10 mouse cellular contexts compared by ENCODE assay signal in genomic region chr2:156853999-156854771, GRCm38 (mm10). TPM values are rescaled to one million over a fixed set of nuclear protein-coding genes. Genes with fewer than 3 reads are reported as not detected.
DNase-seq lines count a peak whose midpoint lies in the region; ATAC-seq and TF ChIP-seq lines count a peak whose summit lies in the region.
"Not testable (repeated sequence)": the region's sequence is repeated elsewhere in the genome, so short reads cannot be mapped to it uniquely, and the experiment has no call there.
"Had no signal": no experiment of that assay in that cellular context is flagged by ENCODE, and none has a peak within 500 bp of the region (broad histone marks: within the 10 kb centered on the region; RNA-seq: fewer than 3 reads in every experiment).

No protein-coding gene starts in this region.

- H3K27ac ChIP-seq in forebrain, embryonic 14.5 days (ENCODE audit: low read depth, low read length); neural tube, embryonic 11.5 days (ENCODE audit: low read depth, low read length): not testable (repeated sequence)
- 0 out of 2 replicates have a peak overlapping the region, but pooled peaks have one; percentile 55 for H3K27ac ChIP-seq in limb, embryonic 14.5 days (replicated peaks; ENCODE audit: low read depth, low read length)

- not testable (repeated sequence) for TF ChIP-seq POLR2A in limb, embryonic 14.5 days (IDR thresholded peaks at IDR 0.05; ENCODE audit: borderline replicate concordance, extremely low read depth, insufficient read depth, insufficient read length)

- H3K36me3 ChIP-seq in forebrain, embryonic 14.5 days (ENCODE audit: control insufficient read depth, insufficient read depth, low read length), result peaks cover 70% of the 10 kb centered on the region
- peaks cover 69% of the 10 kb centered on the region for H3K36me3 ChIP-seq in limb, embryonic 14.5 days (ENCODE audit: control insufficient read depth, insufficient read depth, low read length)
- peaks cover 14% of the 10 kb centered on the region for H3K36me3 ChIP-seq in neural tube, embryonic 11.5 days (ENCODE audit: control insufficient read depth, insufficient read depth, low read length)

- not testable (repeated sequence) for H3K4me1 ChIP-seq in forebrain, embryonic 14.5 days (ENCODE audit: control insufficient read depth, insufficient read depth, low read length); limb, embryonic 14.5 days (ENCODE audit: control insufficient read depth, insufficient read depth, low read length); neural tube, embryonic 11.5 days (ENCODE audit: control insufficient read depth, insufficient read depth, low read length)

- not testable (repeated sequence) for H3K9me3 ChIP-seq in forebrain, embryonic 14.5 days (replicated peaks; ENCODE audit: control insufficient read depth, low read length); limb, embryonic 14.5 days (ENCODE audit: control insufficient read depth, low read length); neural tube, embryonic 11.5 days (ENCODE audit: control insufficient read depth, low read length)

- WGBS in forebrain, embryonic 14.5 days, result 36% methylated on average over 13 of the region's 13 CpGs
- 32% methylated on average over 13 of the region's 13 CpGs for WGBS in limb, embryonic 14.5 days
- 57% methylated on average over 13 of the region's 13 CpGs for WGBS in neural tube, embryonic 11.5 days

- DNase-seq in Muller cell, postnatal 12 days (ENCODE audit: inconsistent ontology term), result peak; percentile 43
- peak; percentile 78 for DNase-seq in cerebellum, postnatal 10 days
- DNase-seq in forebrain, embryonic 14.5 days (ENCODE audit: low spot score), result peak; percentile 82
- DNase-seq in heart, postnatal 4 days, result peak; percentile 52
- peak; percentile 57 for DNase-seq in kidney, postnatal 14 days
- DNase-seq in limb, embryonic 14.5 days (ENCODE audit: low spot score), result peak; percentile 65
- peak; percentile 24 for DNase-seq in neural tube, embryonic 11.5 days (ENCODE audit: low spot score)
- peak; percentile 32 for DNase-seq in urinary bladder, postnatal 14 days (ENCODE audit: low spot score)

- not testable (repeated sequence) for H3K27me3 ChIP-seq in forebrain, embryonic 14.5 days (replicated peaks; ENCODE audit: control insufficient read depth, insufficient read depth, low read length); limb, embryonic 14.5 days (ENCODE audit: control insufficient read depth, insufficient read depth, low read length); neural tube, embryonic 11.5 days (ENCODE audit: control insufficient read depth, insufficient read depth, low read length)

- H3K9ac ChIP-seq in forebrain, embryonic 14.5 days (ENCODE audit: low read length); limb, embryonic 14.5 days (ENCODE audit: low read depth, low read length, severe bottlenecking); neural tube, embryonic 11.5 days (ENCODE audit: low read length): not testable (repeated sequence)

- H3K4me2 ChIP-seq in forebrain, embryonic 14.5 days (ENCODE audit: low read length); limb, embryonic 14.5 days (replicated peaks; ENCODE audit: low read depth, low read length, severe bottlenecking); neural tube, embryonic 11.5 days (ENCODE audit: low read depth): not testable (repeated sequence)

- peak; percentile 64; the same call in 1 of the 2 replicates for ATAC-seq in forebrain, embryonic 14.5 days
- ATAC-seq in limb, embryonic 14.5 days (ENCODE audit: low FRiP score, low read depth), result peak; percentile 16; the same call in 1 of the 2 replicates
- ATAC-seq in neural tube, embryonic 11.5 days (ENCODE audit: insufficient read depth, low FRiP score, low TSS enrichment), result not testable (repeated sequence)

- not testable (repeated sequence) for H3K4me3 ChIP-seq in forebrain, embryonic 14.5 days (ENCODE audit: low read depth, low read length); limb, embryonic 14.5 days (replicated peaks; ENCODE audit: low read length); neural tube, embryonic 11.5 days (ENCODE audit: low read depth, low read length)

RNA-seq across cellular contexts. Expression of gene 4930518I15Rik, which starts 3.6 kb away (rescaled TPM):
- polyA plus RNA-seq in forebrain, embryonic 14.5 days (2014; fragmentation: Nextera tagmentation; extraction: Ambion mirVana), result 2.7 and 4.7 TPM in 2 replicates
- total RNA-seq in heart, postnatal 4 days (2021), result 1 to 10 TPM; 1.3 to 2.0 TPM
- 2.6 and 3.2 TPM in 2 replicates for polyA plus RNA-seq in limb, embryonic 14.5 days (2012; rRNA removed)
- 5.2 and 7.0 TPM in 2 replicates for polyA plus RNA-seq in limb, embryonic 14.5 days (2014; fragmentation: Nextera tagmentation; extraction: Ambion mirVana)
- polyA plus RNA-seq in neural tube, embryonic 11.5 days (2014; fragmentation: Nextera tagmentation; extraction: Ambion mirVana), result 4.9 and 5.6 TPM in 2 replicates

RNA-seq across cellular contexts. Expression of gene Rab5if, which starts 8.7 kb away (rescaled TPM):
- polyA plus RNA-seq in forebrain, embryonic 14.5 days (2014; fragmentation: Nextera tagmentation; extraction: Ambion mirVana), result 163 and 174 TPM in 2 replicates
- 100 to 1,000 TPM; 136 to 142 TPM for total RNA-seq in heart, postnatal 4 days (2021)
- polyA plus RNA-seq in limb, embryonic 14.5 days (2012; rRNA removed), result 106 and 120 TPM in 2 replicates
- 167 and 171 TPM in 2 replicates for polyA plus RNA-seq in limb, embryonic 14.5 days (2014; fragmentation: Nextera tagmentation; extraction: Ambion mirVana)
- 172 and 183 TPM in 2 replicates for polyA plus RNA-seq in neural tube, embryonic 11.5 days (2014; fragmentation: Nextera tagmentation; extraction: Ambion mirVana)

RNA-seq across cellular contexts. Expression of gene Tgif2, which starts 14.4 kb away (rescaled TPM):
- 45.1 and 48.0 TPM in 2 replicates for polyA plus RNA-seq in forebrain, embryonic 14.5 days (2014; fragmentation: Nextera tagmentation; extraction: Ambion mirVana)
- total RNA-seq in heart, postnatal 4 days (2021), result 10 to 100 TPM; 18.2 to 19.3 TPM
- polyA plus RNA-seq in limb, embryonic 14.5 days (2012; rRNA removed), result 57.2 and 82.2 TPM in 2 replicates
- 64.9 and 71.7 TPM in 2 replicates for polyA plus RNA-seq in limb, embryonic 14.5 days (2014; fragmentation: Nextera tagmentation; extraction: Ambion mirVana)
- 85.1 and 92.7 TPM in 2 replicates for polyA plus RNA-seq in neural tube, embryonic 11.5 days (2014; fragmentation: Nextera tagmentation; extraction: Ambion mirVana)

RNA-seq across cellular contexts. Expression of gene Sla2, which starts 32.8 kb away (rescaled TPM):
- 0.09 and 0.11 TPM in 2 replicates for polyA plus RNA-seq in forebrain, embryonic 14.5 days (2014; fragmentation: Nextera tagmentation; extraction: Ambion mirVana)
- total RNA-seq in heart, postnatal 4 days (2021), result not detected
- 0.15 and 0.27 TPM in 2 replicates for polyA plus RNA-seq in limb, embryonic 14.5 days (2012; rRNA removed)
- polyA plus RNA-seq in limb, embryonic 14.5 days (2014; fragmentation: Nextera tagmentation; extraction: Ambion mirVana), result 0.23 and 0.26 TPM in 2 replicates
- 0.44 and 0.74 TPM in 2 replicates for polyA plus RNA-seq in neural tube, embryonic 11.5 days (2014; fragmentation: Nextera tagmentation; extraction: Ambion mirVana)
- total RNA-seq: gastrocnemius, adult 8-10 months; heart, postnatal 25 days had no signal

Comparison
In these comparisons a context has a peak if more than half of its experiments do, and no peak if none do; other contexts are left out.
1. DNase-seq: peak in every context shown above with its lines; median percentile 82 in forebrain, embryonic 14.5 days; 78 in cerebellum, postnatal 10 days; 65 in limb, embryonic 14.5 days; 57 in kidney, postnatal 14 days; 52 in heart, postnatal 4 days; 43 in Muller cell, postnatal 12 days; 32 in urinary bladder, postnatal 14 days; 24 in neural tube, embryonic 11.5 days.